Mouse (Mus musculus) ES-E14 (cell line): ENCODE data around the gene Astn1.

Experiments used
- CHD2 ChIP-seq: IDR thresholded peaks from 2 replicates; pipeline ENCODE4 v1.6.1; 2014; ENCODE audit warnings: mild to moderate bottlenecking, low read depth, low read length, inconsistent platforms
- ZC3H11A ChIP-seq: IDR thresholded peaks from 2 replicates; pipeline ENCODE4 v1.6.1; 2012; ENCODE audit warnings: low read depth, mild to moderate bottlenecking, inconsistent platforms, low read length, borderline replicate concordance

DNA sequence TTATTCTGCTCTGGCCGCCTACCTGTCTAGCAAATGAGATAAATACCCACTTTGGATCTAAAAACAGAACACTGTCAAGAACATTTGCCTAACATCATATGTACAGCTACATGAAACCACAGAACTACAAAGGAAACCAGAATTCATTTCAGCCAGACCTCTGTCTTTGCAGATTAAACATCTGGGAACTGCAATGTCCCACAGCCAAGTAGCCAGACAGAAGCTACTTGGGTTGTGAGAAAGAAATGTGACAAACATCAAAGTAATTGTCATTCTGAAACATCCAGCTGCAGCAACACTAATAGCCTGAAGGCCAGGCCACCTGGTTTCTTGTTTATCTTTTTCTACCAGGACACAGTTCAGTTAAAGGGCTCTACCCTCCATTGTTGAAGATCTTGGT lies 245.1 kb downstream of the Astn1 start:
- TF ChIP-seq CHD2 (no peak), ZC3H11A (no peak)
